Mouse (Mus musculus): Measurements from ENCODE around the gene Myo9b.

Gene Myo9b

DNA sequence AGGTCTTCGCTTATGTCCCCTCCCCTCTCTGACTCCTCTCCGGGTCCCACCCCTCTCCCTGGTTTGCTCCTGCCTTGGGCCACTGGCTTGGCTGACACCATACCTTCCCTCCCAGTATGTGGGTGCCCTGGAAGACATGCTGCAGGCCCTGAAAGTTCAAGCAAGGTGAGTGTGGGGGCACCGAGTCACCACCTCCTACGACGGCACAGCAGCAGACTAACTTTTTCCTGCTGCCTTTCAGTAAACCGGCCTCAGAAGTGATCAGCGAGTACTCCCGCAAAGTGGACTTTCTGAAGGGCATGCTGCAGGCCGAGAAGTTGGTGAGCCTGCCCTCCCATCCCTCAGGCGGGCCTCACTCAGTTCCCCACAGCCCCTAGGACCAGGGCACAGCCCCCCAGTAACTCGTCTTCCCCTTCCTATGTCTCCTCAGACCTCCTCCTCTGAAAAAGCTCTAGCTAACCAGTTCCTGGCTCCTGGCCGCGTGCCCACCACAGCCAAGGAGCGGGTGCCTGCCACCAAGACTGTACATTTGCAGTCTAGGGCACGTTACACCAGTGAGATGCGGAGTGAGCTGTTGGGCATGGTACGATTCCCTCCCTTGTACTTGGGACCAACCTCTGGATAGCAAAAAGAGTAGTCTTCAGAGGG is 95.1 kb downstream of the Myo9b start:
- no peak for DNase-seq (ENCODE audit: low read depth)

DNA sequence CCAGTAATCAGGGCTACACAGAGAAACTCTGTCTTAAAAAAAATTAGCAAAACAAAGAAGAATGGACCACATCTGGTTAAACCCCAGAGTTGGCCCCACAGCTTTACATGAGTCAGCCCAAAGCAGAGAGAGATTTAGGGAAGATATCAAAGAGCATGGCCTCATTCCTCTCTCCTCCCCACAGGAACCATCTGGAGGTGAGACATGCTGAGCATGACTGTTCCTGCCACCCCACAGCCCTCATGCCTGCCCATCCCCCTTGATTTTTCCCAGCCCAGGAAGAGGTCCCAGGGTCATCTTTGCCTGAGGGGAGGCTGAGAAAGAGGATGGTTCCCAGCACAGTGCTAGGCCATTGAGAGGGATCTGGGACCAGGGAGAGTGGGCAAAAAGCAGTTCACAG is 95.9 kb downstream of the Myo9b start:
- peak; percentile 66 for DNase-seq (ENCODE audit: low read depth)

DNA sequence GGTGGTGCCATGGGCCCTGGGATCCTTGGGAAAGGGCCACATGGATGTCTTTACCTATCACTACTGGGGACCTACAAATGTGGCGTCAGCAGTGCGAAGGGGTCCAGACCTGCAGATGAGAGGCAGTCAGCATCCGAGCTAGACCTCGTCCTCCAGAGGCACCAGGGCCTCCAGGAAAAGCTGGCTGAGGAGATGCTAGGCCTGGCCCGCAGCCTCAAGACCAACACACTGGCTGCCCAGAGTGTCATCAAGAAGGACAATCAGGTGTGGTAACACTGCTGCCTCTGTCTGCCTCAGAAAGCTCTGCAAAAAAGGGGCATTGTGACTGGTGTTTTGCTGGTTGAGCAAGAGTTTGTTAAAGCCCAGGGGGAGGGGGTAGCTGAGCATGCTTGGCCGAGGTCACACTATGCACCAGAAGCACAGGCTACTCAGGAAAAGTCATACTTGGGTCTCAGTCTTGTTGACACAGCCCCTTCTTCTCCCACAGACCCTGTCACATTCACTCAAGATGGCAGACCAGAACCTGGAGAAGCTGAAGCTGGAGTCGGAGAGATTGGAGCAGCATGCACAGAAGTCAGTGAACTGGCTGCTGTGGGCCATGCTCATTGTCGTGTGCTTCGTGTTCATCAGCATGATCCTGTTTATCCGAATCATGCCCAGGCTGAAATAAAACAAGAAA is 96.7 kb downstream of the Myo9b start:
- DNase-seq (ENCODE audit: low read depth): no peak

DNA sequence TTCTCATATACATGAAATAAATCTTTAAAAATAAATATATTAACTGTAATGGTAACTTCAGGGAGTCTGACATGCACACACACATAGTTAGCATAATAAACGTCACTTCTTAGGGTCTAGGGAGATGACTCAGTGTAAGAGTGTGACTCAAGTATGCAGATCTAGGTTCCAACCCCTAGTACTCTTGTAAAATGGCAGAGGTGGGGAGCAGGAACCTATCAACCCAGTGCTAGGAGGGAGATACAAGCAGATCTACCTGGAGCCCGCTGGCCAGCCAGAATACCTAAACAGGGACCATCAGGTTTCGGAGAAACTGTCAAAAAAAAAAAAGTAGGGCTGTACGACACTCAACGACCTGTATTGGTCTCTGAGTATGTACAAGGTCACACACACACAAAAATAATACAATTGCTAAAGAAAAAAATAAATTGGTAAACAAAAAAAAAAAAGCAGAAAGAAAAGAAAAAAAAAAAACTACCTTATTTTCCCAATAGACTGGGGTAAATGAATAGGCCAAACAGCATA is 98.3 kb downstream of the Myo9b start:
- peak; percentile 44 for DNase-seq (ENCODE audit: low read depth)

DNA sequence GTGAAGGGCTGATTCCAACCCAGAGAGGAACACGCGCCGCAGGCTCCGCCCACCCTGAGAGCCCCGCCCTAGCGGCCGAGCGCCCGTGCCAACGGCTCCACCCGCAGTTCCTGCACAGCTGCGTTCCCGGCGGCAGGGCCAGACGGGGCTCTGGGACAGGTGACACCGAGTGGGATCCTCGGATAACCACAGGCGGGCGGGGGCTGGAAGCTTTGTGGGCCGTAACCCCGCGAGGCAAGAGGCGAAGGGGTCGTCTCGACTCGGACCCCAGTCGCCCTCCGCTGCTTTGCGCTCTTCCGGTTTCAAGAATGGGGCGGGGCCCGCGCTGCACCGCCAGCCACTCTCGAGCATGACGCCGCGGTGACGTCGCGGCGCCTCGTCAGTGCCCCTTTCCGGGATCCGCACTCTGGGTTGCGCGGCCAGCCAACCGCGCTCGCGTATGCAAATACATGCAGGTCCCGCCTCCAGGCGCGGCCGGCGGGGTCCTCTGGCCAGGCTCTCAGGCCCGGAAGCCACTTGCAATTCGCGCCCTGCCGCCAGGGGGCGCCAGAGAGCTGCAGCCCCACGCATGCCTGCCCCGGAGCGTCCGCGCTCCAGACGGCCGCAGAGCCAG is 98.8 kb downstream of the Myo9b start, which contains the start of gene Ocel1:
Gene Ocel1, plus strand, starts transcription at position 63 of the 613 bp plus-strand sequence.
- DNase-seq (ENCODE audit: low read depth): peak; percentile 99

DNA sequence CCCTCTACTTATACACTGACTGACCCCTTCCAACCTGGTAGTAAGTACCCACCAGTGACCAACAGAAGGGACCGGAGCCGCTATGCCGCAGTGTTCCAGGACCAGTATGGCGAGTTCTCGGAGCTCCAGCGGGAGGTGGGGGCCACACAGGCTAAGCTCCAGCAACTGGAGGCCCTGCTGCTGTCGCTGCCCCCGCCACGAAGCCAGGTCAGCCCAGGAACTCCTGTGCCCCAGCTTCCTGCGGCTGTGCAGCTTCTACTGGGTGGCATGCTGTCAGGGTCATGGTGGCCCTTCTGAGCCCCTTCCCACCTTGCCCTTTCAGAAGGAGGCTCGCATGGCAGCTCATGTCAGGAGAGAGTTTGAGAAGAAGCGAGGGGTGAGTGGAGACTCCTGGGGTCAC is 99.9 kb downstream of the Myo9b start:
- DNase-seq (ENCODE audit: low read depth): no peak

DNA sequence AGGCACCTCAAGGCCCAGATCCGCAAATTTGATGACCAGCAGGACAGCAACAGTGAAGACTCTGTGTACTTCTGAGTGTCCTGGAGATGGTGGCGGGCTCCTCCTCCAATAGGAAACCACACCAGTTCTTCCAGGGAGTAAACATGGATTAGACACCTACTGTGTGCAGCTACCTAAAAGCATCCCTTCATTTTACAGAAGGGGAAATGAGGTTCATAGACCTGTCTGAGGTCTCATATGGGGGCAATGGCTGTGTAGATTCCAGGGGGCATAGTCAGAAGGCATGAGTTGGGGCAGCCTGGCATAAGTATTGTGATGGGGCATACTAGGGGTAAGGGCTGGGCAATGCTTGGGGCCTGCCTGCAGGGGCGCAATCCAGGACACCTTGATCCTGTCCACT is 100.5 kb downstream of the Myo9b start:
- no peak for DNase-seq (ENCODE audit: low read depth)

DNA sequence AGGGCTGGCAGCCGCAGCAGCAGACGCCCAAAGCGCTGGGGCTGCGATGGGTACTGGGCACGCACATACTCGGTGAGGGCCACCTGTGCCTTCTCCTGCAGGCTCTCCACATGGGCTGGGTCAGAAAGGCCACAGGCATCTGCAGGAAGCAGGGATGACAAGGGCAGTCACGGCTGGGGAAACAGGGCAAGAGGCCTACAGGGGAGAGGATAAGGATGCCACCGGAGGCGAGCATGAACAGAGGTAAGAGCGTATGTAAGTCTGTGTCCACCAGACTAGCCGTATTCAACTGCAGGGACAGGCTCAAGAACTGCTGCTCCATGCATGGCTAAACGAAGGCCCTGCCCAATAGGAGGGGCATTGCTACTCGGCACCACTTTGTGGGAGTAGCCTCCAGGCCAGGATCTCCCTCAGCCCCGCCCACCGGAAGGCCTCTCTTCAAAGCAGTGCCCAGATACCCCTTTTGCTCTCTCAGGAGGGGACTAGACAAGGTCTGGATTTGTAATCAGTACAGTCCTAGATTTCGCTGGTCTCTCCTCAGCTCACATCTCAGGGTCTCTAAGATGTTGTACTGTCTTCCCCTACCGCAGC is 102.2 kb downstream of the Myo9b start:
- DNase-seq (ENCODE audit: low read depth): no peak

DNA sequence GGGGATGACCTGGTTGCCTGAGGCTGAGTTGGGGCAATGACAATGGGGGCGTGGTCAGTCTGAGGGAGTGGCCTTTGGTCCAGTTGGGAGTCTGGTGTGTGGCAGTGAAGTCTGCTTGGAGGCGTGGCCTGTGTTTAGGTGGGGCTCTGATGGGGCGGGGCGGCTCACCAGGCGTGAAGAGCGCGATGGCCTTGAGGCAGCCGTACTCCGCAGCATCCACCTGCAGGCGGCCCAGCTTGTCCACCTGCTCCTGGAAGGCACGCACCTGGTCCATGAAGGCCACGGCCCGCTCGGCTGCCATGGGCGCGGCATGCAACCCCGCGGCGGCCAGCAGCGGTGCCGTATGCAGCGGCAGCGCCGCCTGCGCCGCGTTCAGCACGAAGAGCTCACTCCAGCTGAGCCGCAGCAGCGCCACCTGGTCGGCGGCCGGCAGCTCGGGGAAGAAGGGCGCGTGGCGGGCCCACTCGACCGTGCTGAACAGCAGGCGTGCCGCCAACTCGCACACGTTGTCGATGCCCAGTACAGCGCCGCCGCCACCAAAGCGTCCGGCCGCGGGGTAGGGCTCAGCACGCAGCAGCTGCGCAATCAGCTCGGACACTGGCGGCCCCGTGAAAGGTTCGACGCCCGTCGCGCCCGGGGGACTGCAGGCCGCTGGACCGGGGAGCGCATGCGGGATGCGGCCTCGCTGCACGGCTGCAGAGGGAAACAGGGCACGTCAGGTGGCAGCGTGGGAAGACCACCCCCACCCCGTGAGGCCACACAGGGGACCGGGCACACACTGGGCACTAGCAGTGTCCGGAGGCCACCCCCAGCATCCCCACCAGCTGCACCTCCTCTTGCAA is 103.3 kb downstream of the Myo9b start:
- no peak for DNase-seq (ENCODE audit: low read depth)

DNA sequence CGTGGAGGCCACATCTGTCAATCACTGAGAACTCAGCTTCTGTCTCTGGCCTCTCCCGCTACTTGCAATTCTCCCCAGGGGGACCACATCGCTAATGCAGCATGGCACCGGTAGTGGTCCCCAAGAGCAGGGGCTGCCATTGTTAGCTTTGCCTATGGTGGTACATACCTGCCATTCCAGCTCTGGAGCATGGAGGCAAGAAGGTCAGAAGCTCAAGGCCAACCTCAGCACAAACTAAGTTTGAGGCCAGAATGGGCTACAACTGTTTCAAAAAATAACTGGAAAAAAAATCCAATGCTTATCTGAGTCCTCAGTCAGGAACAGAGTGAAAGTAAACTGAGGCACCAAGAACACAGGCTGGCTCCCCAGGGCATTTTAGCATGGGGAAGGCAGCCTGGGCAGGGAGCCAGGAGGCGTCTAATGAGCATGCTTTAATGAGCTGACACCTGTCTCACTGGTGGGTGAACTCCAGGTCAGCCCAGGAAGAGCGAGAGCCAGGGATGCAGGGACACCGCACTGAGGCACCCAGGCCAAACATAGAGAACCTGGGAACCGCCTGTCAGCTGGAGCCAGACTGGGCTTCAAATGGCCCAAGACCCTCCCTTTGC is 104.0 kb downstream of the Myo9b start:
- DNase-seq (ENCODE audit: low read depth): no peak

DNA sequence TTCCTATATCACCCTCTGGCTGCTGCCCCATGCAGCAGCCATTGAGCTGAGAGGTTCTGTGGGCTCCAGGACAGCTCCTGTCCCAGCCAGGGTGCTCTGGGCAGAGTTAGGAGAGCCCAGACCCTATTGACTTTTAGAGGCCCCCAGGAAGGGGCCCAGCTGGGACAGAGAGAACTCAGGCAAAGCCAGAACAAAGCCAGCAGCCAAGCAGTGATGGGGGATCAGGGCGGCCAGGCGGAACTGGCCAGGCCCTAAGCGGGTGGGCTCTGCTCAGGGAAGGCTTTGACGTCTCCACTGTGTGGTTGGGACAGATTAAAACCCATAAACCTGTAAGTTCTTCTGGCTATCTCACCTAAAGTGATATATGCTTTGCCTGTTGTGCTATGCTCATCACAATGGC is 106.5 kb downstream of the Myo9b start:
- no peak for DNase-seq (ENCODE audit: low read depth)

DNA sequence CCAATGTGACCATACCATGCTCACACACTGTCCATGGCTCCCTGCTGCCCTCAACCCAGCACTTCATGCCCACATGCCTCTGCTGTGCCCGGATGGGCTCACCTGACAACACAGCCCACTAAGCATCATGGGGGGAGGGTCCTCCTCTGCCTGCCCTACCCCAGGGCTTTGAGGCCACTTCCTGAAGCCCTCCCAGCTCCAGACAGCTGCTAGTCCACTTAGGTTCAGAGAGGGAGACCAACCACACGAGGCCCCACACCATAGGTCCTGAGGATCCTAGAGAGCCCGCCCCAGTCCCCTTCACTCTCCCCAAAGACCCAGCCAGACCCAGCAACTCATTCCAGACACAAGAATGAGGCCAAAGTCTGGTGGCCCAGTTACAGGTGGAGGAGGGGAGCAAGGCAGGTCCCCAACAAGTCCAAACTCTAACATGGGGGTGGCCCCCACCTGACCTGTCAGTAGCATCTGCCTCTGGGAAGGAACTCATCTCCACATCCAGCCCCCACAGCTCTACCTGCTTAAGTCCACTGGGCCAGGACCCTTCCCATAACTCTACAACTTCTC is 107.1 kb downstream of the Myo9b start:
- DNase-seq (ENCODE audit: low read depth): no peak

DNA sequence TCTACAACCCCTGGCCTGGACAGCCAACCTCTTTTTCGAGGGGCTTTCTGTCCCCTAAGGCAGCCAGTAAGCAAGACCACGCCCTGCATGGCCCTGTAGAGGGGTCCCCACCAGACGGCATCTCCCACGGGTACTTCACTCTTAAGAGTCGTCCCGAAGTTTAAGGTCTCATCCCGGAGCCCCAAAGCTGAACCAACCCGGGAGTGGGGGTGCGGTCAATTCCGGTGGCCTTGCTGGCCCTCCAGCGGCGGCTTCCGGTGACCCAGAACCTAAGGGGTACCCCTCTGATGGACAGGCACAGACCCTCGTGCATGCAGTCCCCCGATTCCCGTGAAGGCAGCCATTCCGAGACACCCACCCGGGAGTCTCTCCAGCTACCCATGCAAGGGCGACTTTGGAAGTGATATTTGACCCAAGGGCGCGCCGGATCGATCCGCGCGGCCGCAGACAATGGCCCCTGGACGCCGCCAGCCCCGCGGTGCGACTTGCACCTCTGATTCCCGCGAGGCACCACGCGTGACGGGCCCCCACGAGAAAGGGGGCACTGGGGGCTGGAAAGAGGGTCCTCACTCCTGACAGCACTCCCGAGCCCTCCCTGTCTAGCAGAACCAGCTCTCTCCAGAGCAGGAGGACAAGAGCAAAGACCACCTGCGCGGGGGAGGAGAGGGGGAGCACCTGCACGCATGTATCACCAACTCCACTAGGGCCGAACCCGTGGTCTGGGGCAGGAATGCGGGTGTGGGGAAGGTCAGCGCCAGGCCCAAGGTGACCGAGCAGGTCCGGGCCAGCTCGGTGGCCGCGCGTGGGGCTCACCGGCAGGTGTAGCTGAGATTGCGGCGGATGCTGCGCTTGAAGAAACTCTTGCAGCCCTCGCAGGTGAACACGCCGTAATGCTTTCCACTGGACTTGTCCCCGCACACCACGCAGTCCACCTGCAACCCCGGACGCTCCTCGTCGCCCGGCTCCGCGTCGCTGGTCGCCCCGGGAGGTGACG is 108.0 kb downstream of the Myo9b start:
- no peak for DNase-seq (ENCODE audit: low read depth)

DNA sequence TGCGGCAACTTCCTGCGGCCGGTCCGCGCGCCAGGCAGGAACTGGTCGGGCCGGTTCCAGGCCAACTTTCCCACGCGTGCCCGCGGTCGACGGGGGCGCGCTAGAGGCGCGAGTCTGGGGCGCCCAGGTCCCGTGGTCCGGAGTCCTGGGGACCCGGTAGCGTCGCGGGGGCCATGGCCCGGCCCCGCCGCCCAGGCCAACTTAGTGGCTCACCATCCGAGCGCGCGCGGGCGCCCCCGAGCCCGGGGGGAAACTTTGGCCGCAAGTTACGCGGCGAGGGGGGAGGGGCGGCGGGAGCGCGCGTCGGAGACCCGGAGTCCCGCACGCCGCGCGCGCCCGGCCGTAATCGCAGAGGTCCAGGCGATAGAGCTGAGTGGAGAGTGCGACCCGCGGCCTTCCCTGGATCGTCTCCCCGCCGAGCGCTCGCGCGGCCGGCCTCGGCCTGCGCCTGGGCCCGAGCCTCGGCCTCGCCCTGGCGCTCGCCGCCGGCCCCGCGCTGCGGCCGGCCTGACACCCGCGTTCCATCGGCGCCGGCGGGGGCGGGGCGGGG is 109.0 kb downstream of the Myo9b start, which contains the start of gene Nr2f6:
Gene Nr2f6, minus strand, starts transcription at position 540 of the 550 bp plus-strand sequence.
- DNase-seq (ENCODE audit: low read depth): peak; percentile 84

DNA sequence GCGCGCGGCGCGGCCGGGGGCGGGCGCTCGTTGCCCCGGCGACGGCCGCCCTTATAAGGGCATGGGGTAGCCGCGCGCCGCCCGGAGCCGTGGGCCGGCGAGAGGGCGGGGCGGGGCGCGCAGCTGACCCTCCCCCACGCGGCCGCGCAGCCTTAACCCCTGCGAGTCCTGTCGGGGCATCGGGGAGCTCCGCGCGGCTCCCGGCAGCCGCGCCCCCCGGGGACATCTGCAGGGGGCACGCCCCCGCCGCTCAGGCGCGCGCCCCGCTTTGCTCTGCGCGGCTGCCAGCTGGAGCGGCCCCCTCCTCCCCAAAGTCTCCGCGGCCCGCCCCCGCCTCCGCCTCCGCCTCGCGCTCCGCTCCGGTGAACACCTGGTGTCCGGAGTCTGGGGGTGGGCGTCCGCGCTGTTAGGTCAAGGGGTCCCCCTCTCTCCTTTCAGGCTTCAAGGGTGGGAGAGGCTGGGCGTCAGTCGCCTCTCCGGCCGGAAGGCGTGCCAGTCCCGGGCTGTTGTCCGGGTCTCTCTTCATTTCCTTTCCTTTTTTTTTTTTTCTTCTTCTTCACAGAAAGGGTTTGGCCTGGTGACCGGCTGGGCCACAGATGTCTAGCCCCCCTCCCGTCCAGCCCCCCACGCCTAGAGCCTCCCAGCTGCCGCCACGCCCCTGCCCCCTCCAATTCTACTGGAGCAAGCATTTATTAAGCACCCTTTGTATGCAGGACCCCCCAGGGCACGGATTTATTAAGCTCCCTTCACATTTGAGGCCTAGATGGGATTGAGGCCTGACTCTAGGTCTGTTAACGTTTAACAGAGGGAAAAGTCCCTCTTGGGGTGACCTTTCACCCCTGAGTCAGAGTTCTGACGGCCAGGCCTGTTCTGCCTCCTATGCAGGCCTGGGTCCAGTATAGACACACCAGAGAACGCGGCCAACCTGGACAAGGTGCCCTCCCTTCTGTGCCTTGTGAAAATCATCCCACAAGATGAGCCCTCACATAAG is 109.8 kb downstream of the Myo9b start:
- DNase-seq (ENCODE audit: low read depth): peak; percentile 95

DNA sequence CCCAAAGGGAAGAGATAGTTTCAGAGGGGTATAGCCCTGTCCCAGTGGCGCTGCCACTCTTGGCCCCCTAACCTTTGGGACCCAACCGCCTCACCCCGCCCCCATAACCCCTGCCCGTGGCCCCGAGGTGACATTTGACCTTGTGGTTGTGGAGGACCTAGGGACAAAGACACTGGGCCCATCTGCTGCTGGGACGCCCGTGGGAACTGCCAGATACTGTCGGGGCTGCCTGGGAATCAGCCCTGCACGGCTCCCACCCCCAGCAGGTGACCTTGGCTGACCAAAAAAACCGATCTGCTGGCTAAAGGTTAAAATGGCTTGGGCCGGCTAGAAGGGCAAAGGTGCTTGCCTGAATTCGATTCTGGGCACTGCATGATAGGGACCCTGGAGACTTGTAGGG is 110.9 kb downstream of the Myo9b start:
- DNase-seq (ENCODE audit: low read depth): no peak

DNA sequence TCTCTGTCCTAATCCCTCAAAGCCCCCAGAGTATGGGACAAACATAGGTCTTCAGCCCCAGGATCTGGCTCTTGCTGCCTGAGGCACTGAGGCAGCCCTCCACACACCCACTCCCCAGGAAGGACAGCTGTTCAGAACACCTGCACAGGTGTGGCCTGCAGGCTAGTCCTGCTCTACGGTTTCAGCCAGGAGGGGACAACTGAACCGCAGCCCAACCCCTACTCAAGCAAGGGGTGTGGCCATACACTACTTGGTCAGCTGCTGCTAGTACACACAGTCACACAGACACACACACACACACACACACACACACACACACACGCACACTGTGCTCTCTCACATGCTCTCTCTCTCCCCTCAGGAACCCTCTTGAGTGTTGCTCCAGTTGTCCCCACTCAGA is 111.3 kb downstream of the Myo9b start:
- no peak for DNase-seq (ENCODE audit: low read depth)

DNA sequence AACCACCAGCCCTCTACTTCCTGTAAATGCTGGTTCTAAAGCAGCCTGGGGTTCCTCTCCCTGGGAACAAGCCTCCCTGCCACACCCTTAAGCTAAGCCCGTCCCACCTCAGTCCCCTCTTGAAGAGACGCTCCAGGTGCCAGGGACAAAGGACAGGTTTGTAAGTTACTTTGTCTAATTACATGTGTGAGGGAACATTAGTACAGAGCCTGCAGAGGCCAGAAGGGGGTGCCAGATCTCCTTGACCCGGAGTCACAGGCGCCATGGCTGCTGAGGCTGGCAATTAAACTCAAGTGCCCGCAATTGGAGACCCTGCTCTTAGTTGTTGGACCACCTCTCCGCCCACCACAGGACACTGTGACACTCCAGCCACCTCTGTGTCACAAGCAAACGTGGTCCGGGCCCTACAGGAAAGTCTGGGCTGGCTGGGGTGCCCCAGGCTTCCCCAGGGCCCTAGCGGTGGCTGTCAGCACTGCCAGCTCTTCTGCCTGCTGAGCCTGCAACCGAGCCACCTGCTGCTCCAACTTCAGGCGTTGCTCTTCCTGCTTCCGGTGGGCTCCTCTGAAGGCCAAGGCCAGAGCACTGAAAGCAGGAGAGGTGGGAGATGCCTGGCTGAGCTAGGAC is 112.8 kb downstream of the Myo9b start:
- DNase-seq (ENCODE audit: low read depth): no peak

Data from NIH3T3 (cell line).